Mouse (Mus musculus) intestine, embryonic 16.5 days (tissue): ENCODE data around the gene Tmco2. TPM values are rescaled to one million over a fixed set of nuclear protein-coding genes. Genes with fewer than 3 reads are reported as not detected.

Experiments used
- ATAC-seq: fragments of 200-750 bp; cut with Nextera tagmentation; 2 replicates; pipeline ENCODE4 v1.8.0; 2017; ENCODE audit warnings: moderate TSS enrichment, moderate library complexity
- H3K27ac ChIP-seq: fragments of 300-500 bp; sonication (generic); 2 replicates; pipeline ENCODE4 v1.5.1; 2014; ENCODE audit warnings: mild to moderate bottlenecking, low read length
- H3K27me3 ChIP-seq: fragments of 300-500 bp; sonication (generic); replicated peaks from 2 replicates; pipeline ENCODE4 v1.6.1; 2014; ENCODE audit warnings: low read length, control low read depth, mixed read lengths; ENCODE audit not compliant: control insufficient read depth, insufficient read depth
- H3K36me3 ChIP-seq: fragments of 300-500 bp; sonication (generic); 2 replicates; pipeline ENCODE4 v1.6.1; 2014; ENCODE audit warnings: low read length, control low read depth; ENCODE audit not compliant: control insufficient read depth, insufficient read depth
- H3K4me1 ChIP-seq: fragments of 300-500 bp; sonication (generic); 2 replicates; pipeline ENCODE4 v1.6.1; 2014; ENCODE audit warnings: low read length, control low read depth, mixed read lengths; ENCODE audit not compliant: control insufficient read depth, insufficient read depth
- H3K4me2 ChIP-seq: fragments of 300-500 bp; sonication (generic); 2 replicates; pipeline ENCODE4 v1.6.1; 2014; ENCODE audit warnings: low read depth, low read length, control low read depth
- H3K4me3 ChIP-seq: fragments of 300-500 bp; sonication (generic); 2 replicates; pipeline ENCODE4 v1.5.1; 2014; ENCODE audit warnings: mild to moderate bottlenecking, low read length
- H3K9ac ChIP-seq: fragments of 300-500 bp; sonication (generic); 2 replicates; pipeline ENCODE4 v1.6.1; 2014; ENCODE audit warnings: low read depth, low read length
- H3K9me3 ChIP-seq: fragments of 300-500 bp; sonication (generic); 2 replicates; pipeline ENCODE4 v1.6.1; 2016; ENCODE audit warnings: low read length, control low read depth; ENCODE audit not compliant: control insufficient read depth
- WGBS: fragments of 180-500 bp; shearing (Covaris S2); extraction: QIAGEN DNeasy Blood & Tissue Kit; methylation state at CpG from one replicate; pipeline ENCODE4 v1.1.7; 2014; 5-methylcytosine and 5-hydroxymethylcytosine counted together
- polyA plus RNA-seq: library from polyadenylated mRNA; unstranded; fragments of >200 nt; fragmentation: Nextera tagmentation; extraction: Ambion mirVana; gene quantifications from 2 replicates; pipeline ENCODE4 v1.2.1, GENCODE M21; 2015

Gene Tmco2
- not detected in 2 replicates for polyA plus RNA-seq

- Histone ChIP-seq H3K36me3 (no peaks in the 10 kb centered on the region), H3K4me2 (no peak within 1 kb of the TSS), H3K9ac (no peak within 1 kb of the TSS), H3K4me1 (no peaks in the 10 kb centered on the region), H3K9me3 (no peaks in the 10 kb centered on the region), H3K4me3 (no peak within 1 kb of the TSS), H3K27me3 (no peaks in the 10 kb centered on the region), H3K27ac (no peak within 1 kb of the TSS)
- 94% methylated on average over 2 of the region's 2 CpGs for WGBS
- ATAC-seq: no peak
Observed at GRCm38 (mm10) chr4:121109126-121109525, at the start of gene Tmco2. Tmco2 (minus strand) TSS chr4:121109226.

- Histone ChIP-seq H3K9me3 (no peaks in the 10 kb centered on the region), H3K36me3 (no peaks in the 10 kb centered on the region), H3K4me2 (no peak overlapping the region), H3K27ac (no peak overlapping the region), H3K4me1 (no peaks in the 10 kb centered on the region), H3K4me3 (no peak overlapping the region), H3K9ac (no peak overlapping the region), H3K27me3 (no peaks in the 10 kb centered on the region)
- 85% methylated on average over 4 of the region's 4 CpGs for WGBS
- ATAC-seq: no peak
Observed at GRCm38 (mm10) chr4:121103304-121103703, 5.7 kb downstream of the Tmco2 start.

- H3K4me1 ChIP-seq: peaks cover 6% of the 10 kb centered on the region
- H3K4me2 ChIP-seq: peak within 1 kb of the TSS; percentile 73
- peak within 1 kb of the TSS; percentile 83 for H3K4me3 ChIP-seq
- no peaks in the 10 kb centered on the region for H3K9me3 ChIP-seq
- peaks cover 11% of the 10 kb centered on the region for H3K36me3 ChIP-seq
- H3K27ac ChIP-seq: peak within 1 kb of the TSS; percentile 75; the same call in 1 of the 2 replicates
- H3K27me3 ChIP-seq: no peaks in the 10 kb centered on the region
- under 1% methylated on average over 39 of the region's 39 CpGs for WGBS
- peak within 1 kb of the TSS; percentile 81 for H3K9ac ChIP-seq
- ATAC-seq: peak; percentile 91
Observed at GRCm38 (mm10) chr4:121097650-121098378, 11.2 kb downstream of the Tmco2 start, which contains the start of gene Zmpste24. Zmpste24 (minus strand) TSS chr4:121098241.

- H3K4me2 ChIP-seq: no peak overlapping the region
- H3K27me3 ChIP-seq: no peaks in the 10 kb centered on the region
- no peak for ATAC-seq
- H3K9ac ChIP-seq: no peak overlapping the region
- H3K4me1 ChIP-seq: no peaks in the 10 kb centered on the region
- 84% methylated on average over 4 of the region's 4 CpGs for WGBS
- no peak overlapping the region for H3K4me3 ChIP-seq
- no peaks in the 10 kb centered on the region for H3K9me3 ChIP-seq
- H3K27ac ChIP-seq: no peak overlapping the region
- H3K36me3 ChIP-seq: peaks cover 12% of the 10 kb centered on the region
Observed at GRCm38 (mm10) chr4:121090211-121090610, 18.8 kb downstream of the Tmco2 start.

GRCm38 (mm10) chr4:121088696-121089095, 20.3 kb downstream of the Tmco2 start:
- Histone ChIP-seq H3K9ac (no peak overlapping the region), H3K4me1 (no peaks in the 10 kb centered on the region), H3K4me3 (no peak overlapping the region), H3K27ac (no peak overlapping the region), H3K9me3 (no peaks in the 10 kb centered on the region), H3K27me3 (no peaks in the 10 kb centered on the region), H3K4me2 (no peak overlapping the region), H3K36me3 (peaks cover 8% of the 10 kb centered on the region; the same call in 1 of the 2 replicates)
- 92% methylated on average over 2 of the region's 2 CpGs for WGBS
- no peak for ATAC-seq

GRCm38 (mm10) chr4:121084506-121084905, 24.5 kb downstream of the Tmco2 start:
- H3K4me2 ChIP-seq: no peak overlapping the region
- H3K4me1 ChIP-seq: no peaks in the 10 kb centered on the region
- H3K27ac ChIP-seq: no peak overlapping the region
- H3K9me3 ChIP-seq: no peaks in the 10 kb centered on the region
- no peaks in the 10 kb centered on the region for H3K27me3 ChIP-seq
- no peak for ATAC-seq
- no peak overlapping the region for H3K9ac ChIP-seq
- H3K36me3 ChIP-seq: peaks cover 3% of the 10 kb centered on the region
- H3K4me3 ChIP-seq: no peak overlapping the region

- no peak for ATAC-seq
- no peak overlapping the region for H3K9ac ChIP-seq
Observed at GRCm38 (mm10) chr4:121080395-121080794, 28.6 kb downstream of the Tmco2 start.

GRCm38 (mm10) chr4:121077915-121078646, 30.9 kb downstream of the Tmco2 start:
- Histone ChIP-seq H3K4me1 (no peaks in the 10 kb centered on the region), H3K9me3 (no peaks in the 10 kb centered on the region), H3K4me3 (no peak overlapping the region), H3K4me2 (no peak overlapping the region), H3K27me3 (no peaks in the 10 kb centered on the region), H3K9ac (no peak overlapping the region), H3K27ac (no peak overlapping the region), H3K36me3 (peaks cover 5% of the 10 kb centered on the region; the same call in 1 of the 2 replicates)
- no peak for ATAC-seq
- 68% methylated on average over 3 of the region's 3 CpGs for WGBS

More at GRCm38 (mm10) chr4:121080395-121080794, 28.6 kb downstream of the Tmco2 start:
- H3K4me1 ChIP-seq: no peaks in the 10 kb centered on the region
- no peaks in the 10 kb centered on the region for H3K27me3 ChIP-seq
- WGBS: 79% methylated on average over 1 of the region's 1 CpGs
- H3K27ac ChIP-seq: no peak overlapping the region
- H3K4me3 ChIP-seq: no peak overlapping the region
- no peaks in the 10 kb centered on the region for H3K9me3 ChIP-seq
- peaks cover 3% of the 10 kb centered on the region for H3K36me3 ChIP-seq
- no peak overlapping the region for H3K4me2 ChIP-seq

GRCm38 (mm10) chr4:121074250-121074649, 34.8 kb downstream of the Tmco2 start:
- peaks cover 5% of the 10 kb centered on the region; the same call in 1 of the 2 replicates for H3K36me3 ChIP-seq
- ATAC-seq: no peak
- 91% methylated on average over 4 of the region's 4 CpGs for WGBS

More at GRCm38 (mm10) chr4:121074250-121074649, 34.8 kb downstream of the Tmco2 start:
- H3K27me3 ChIP-seq: no peaks in the 10 kb centered on the region
- H3K9ac ChIP-seq: no peak overlapping the region
- no peak overlapping the region for H3K4me3 ChIP-seq
- no peak overlapping the region for H3K27ac ChIP-seq
- no peaks in the 10 kb centered on the region for H3K4me1 ChIP-seq
- no peak overlapping the region for H3K4me2 ChIP-seq
- no peaks in the 10 kb centered on the region for H3K9me3 ChIP-seq
